Mouse (Mus musculus) erythroblast, embryonic 14.5 days (primary cell): ENCODE measurements around the gene 2610028H24Rik. TPM values are rescaled to one million over a fixed set of nuclear protein-coding genes. Genes with fewer than 3 reads are reported as not detected.

ENCODE experiments used
- H3K27me3 ChIP-seq: 2 replicates; pipeline ENCODE4 v1.6.1; 2012; ENCODE audit warnings: inconsistent platforms; ENCODE audit not compliant: control insufficient read depth
- H3K36me3 ChIP-seq: 2 replicates; pipeline ENCODE4 v1.6.1; 2012; ENCODE audit warnings: mild to moderate bottlenecking, inconsistent platforms; ENCODE audit not compliant: control insufficient read depth
- H3K4me1 ChIP-seq: 2 replicates; pipeline ENCODE4 v1.6.1; 2012; ENCODE audit warnings: inconsistent platforms; ENCODE audit not compliant: control insufficient read depth
- H3K4me3 ChIP-seq: replicated peaks from 2 replicates; pipeline ENCODE3; 2012; ENCODE audit warnings: moderate library complexity, mild to moderate bottlenecking, inconsistent platforms
- H3K9me3 ChIP-seq: 2 replicates; pipeline ENCODE4 v1.6.1; 2012; ENCODE audit warnings: low read length, inconsistent platforms, mixed read lengths; ENCODE audit not compliant: control insufficient read depth
- GATA1 ChIP-seq: IDR thresholded peaks from 2 replicates; pipeline ENCODE4 v1.6.1; 2012; ENCODE audit warnings: low read length, inconsistent platforms, mixed read lengths
- TAL1 ChIP-seq: IDR thresholded peaks from 3 replicates; pipeline ENCODE4 v1.6.1; 2012; ENCODE audit warnings: low read length, inconsistent platforms, mixed read lengths
- polyA plus RNA-seq: library from polyadenylated mRNA; stranded (reverse); fragments of >175 nt; gene quantifications from 2 replicates; pipeline ENCODE4 v1.2.3, GENCODE M21; 2012

2610028H24Rik gene
- polyA plus RNA-seq, 1 experiment: not detected

DNA sequence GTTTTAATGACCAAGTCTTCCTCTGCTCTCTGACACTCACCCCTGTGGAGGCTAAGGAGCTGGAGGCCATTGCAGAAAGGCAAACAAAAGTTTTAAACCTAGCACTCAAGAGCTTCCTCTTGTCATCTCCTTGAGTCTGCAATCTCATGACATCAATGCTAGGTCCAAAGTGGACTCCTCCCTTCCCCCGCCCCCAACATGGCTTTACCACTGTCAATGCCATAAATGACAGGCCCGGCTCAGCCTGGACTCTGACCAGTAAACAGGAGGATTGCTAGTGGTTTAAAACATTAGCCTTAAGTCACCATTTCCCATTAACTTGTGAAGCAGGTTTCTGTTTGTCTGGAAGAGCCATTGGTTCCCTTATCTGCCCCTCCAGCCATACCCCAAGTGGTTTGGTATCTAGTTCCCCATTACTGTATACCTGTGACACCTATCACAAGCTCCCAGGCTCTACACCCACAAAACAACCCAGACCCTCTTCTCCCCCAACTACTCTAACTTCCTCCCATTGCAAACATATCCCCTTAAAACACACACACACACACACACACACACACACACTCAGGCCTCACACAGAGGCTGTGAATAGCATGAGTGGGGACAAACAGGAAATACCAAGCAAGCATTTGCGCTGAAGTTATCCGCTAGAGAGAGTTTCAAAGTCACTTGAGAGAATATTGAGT, 2.7 kb upstream of the 2610028H24Rik start:
- Histone ChIP-seq H3K4me3 (no peak overlapping the region), H3K4me1 (peaks cover 44% of the 10 kb centered on the region)
- TF ChIP-seq TAL1 (no peak), GATA1 (no peak)

DNA sequence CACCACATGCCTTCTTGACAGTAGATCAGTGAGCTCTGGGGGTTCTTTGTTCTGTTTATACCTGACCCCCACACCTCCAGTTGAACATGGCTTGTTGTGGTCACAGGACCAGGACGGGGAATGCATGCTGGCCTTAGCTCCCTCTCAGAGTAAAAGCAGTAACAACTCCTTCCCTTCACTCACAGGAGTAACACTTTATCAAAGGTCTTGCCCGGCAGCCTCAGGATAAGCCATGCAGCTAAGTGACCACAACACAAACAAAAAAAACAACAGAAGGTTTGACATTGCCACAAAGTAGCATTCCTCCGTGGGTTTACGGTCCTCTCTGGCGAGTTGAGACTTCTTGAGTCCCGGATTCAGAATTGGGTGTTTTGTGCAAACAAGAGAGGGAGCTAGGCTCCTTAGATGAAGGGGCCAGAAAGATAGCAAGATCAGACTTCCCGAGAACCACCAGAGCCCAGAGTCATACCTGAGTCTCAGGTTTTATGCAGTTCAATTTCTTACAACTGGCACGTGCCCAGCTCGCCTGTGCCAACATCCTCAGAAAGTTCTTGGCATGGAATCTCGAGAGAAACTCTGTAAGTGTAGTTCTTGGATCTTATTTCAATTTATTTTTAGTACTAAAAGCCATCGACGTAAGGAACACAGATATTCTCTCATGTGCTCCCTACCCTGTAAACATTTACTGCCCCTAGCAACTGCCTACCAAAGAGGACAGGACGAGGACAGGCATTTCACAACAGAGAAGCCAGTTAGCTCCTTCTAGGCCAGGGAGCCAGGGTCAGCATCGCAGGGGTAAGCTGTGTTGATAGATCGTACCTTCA, 1.3 kb upstream of the 2610028H24Rik start:
- H3K4me1 ChIP-seq: peaks cover 38% of the 10 kb centered on the region
- TF ChIP-seq TAL1: no peak
- TF ChIP-seq GATA1: no peak
- H3K4me3 ChIP-seq: no peak overlapping the region
- H3K9me3 ChIP-seq: no peaks in the 10 kb centered on the region
- no peaks in the 10 kb centered on the region for H3K36me3 ChIP-seq
- no peaks in the 10 kb centered on the region for H3K27me3 ChIP-seq

More for the DNA sequence above, 2.7 kb upstream of the 2610028H24Rik start:
- no peaks in the 10 kb centered on the region for H3K9me3 ChIP-seq
- H3K36me3 ChIP-seq: peaks cover 5% of the 10 kb centered on the region
- no peaks in the 10 kb centered on the region for H3K27me3 ChIP-seq

DNA sequence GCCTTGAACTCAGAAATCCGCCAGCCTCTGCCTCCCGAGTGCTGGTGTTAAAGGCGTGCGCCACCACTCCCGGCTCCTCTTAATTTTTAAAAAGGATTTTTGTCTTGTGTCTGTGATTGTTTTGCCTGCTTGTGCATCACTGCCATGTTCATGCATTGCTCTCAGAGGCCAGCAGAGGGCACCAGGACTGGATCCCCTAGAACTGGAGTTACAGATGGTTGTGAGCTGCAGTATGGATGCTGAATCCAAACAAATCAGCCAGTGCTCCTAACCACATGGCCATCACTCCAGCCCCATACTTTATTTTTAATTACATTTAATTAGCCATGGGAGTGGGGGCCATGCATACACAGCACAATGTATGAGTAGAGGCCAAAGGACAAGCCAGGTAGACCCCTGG, 6.4 kb downstream of the 2610028H24Rik start:
- peaks cover 16% of the 10 kb centered on the region for H3K9me3 ChIP-seq
- H3K27me3 ChIP-seq: no peaks in the 10 kb centered on the region
- H3K4me1 ChIP-seq: no peaks in the 10 kb centered on the region
- H3K36me3 ChIP-seq: peaks cover 2% of the 10 kb centered on the region
- H3K4me3 ChIP-seq: no peak overlapping the region
- TF ChIP-seq TAL1: no peak
- no peak for TF ChIP-seq GATA1

DNA sequence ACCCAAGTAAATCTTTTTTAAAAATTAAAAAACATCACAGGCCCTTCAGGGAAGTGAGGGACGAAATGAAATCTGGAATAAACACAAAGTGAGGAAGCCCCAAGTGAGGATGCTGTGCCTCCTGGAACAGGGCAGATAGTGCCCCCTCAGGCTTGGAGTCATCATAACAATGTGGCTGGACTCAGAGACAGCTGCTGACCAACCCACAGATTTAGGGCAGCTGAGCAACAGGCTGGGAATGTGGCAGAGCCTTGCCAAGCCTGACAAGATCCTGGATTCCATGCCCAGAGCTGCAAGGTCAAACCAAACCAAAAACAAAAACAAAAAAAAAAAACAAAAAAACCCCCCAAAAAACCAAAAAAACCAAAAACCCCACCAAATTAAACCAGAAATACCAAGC, 12.4 kb downstream of the 2610028H24Rik start:
- Histone ChIP-seq H3K27me3 (no peaks in the 10 kb centered on the region), H3K4me1 (no peaks in the 10 kb centered on the region), H3K36me3 (peaks cover 24% of the 10 kb centered on the region), H3K9me3 (peaks cover 18% of the 10 kb centered on the region), H3K4me3 (no peak overlapping the region)
- no peak for TF ChIP-seq TAL1

DNA sequence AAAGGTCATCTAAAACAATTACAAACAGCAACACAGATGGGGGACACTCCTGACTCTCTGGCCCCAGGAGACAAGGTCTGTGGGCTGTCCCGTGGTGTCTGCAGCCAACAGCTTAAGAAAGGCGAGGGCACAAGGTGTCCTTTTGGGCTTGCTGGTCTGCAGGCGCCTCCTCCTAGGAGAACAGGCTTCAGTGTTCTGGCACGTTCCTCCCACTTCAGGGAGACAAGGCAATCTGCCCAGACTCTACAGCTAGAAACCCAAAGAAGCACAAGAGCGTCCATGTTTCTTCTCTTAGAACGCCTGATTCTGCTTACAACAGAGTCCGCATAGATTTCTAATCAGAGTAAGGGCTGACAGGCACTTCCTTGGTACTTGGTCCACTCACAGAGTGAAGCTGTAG, 13.4 kb downstream of the 2610028H24Rik start:
- no peaks in the 10 kb centered on the region for H3K4me1 ChIP-seq
- H3K9me3 ChIP-seq: peaks cover 18% of the 10 kb centered on the region
- H3K36me3 ChIP-seq: peaks cover 24% of the 10 kb centered on the region
- H3K4me3 ChIP-seq: no peak overlapping the region
- no peaks in the 10 kb centered on the region for H3K27me3 ChIP-seq
- TF ChIP-seq TAL1 (no peak), GATA1 (no peak)

DNA sequence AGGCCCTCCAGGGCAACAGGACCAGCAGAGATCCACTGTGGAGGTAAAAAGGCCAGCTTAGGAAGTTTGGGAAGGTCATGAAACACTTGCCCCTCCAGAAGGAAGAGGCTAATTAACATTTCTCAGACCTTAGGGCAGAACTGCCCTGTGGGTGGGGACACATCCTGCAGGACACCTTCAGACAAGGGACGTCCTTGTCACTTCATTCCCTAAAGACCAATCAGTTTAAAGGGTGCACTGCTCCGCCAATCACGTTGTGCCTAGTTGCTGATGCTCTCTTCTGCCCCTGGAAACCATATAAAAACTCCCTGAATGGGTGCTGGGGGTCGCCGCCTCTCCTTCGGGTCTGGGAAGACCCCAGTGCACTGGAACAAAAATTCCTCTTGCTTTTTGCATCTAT, 13.8 kb downstream of the 2610028H24Rik start:
- no peaks in the 10 kb centered on the region for H3K27me3 ChIP-seq
- peaks cover 24% of the 10 kb centered on the region for H3K36me3 ChIP-seq
- peaks cover 18% of the 10 kb centered on the region for H3K9me3 ChIP-seq
- H3K4me3 ChIP-seq: no peak overlapping the region
- TF ChIP-seq TAL1 (no peak), GATA1 (no peak)
- H3K4me1 ChIP-seq: peaks cover 2% of the 10 kb centered on the region

DNA sequence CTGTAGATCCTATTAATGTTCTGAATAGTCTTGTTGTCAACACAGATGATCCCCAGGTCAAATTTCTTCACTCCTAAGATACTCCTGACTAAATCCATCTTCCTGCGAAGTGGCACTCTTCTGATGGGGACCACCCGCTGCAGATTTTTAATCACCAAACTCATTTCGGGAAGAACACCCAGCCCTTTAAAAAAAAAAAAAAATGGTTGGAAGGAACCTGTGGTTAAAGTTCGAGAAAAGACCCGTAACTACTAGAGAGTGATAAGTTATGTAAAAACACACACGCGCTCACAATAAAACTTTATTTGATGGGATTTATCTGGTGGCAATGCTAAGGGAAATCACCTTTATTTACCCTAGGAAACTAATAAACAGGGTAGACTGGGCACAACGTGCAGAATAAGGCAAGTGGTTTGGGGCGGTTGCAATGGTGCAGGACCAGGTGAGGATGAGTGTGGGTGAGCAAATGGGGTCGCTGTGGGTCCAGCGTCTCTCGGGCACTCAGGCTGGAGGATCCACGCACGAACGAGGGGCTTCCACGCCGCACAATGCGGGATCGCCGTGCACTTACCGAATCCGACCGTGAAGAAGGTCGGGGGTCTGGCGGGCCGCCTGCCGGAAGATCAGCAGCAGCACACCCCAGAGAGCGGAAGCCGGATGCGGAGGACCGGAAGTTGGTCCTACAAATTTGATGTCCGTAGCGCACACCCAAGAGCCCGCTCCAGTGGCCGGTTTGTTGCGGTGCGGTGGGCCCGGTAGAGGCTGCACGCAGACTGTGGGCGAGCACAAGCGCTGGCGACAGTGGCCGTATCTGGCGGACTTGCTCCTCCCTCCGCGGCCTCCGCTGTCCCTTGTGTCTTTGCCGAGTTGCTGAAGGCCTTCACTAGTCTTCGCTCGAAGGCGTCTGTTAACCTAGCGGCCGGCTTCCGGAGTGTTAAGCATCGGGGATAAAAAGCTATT, 19.6 kb downstream of the 2610028H24Rik start, which contains the start of the genes Mcm3ap and Ybey:
Gene Mcm3ap, plus strand, starts transcription at position 725 of the 960 bp plus-strand sequence.
Gene Ybey, minus strand, starts transcription at position 912 of the 960 bp plus-strand sequence.
- H3K4me1 ChIP-seq: peaks cover 34% of the 10 kb centered on the region
- H3K4me3 ChIP-seq: peak within 1 kb of the TSS; percentile 97
- H3K36me3 ChIP-seq: peaks cover 43% of the 10 kb centered on the region
- H3K27me3 ChIP-seq: no peaks in the 10 kb centered on the region
- TF ChIP-seq GATA1 (no peak), TAL1 (no peak)
- H3K9me3 ChIP-seq: no peaks in the 10 kb centered on the region

DNA sequence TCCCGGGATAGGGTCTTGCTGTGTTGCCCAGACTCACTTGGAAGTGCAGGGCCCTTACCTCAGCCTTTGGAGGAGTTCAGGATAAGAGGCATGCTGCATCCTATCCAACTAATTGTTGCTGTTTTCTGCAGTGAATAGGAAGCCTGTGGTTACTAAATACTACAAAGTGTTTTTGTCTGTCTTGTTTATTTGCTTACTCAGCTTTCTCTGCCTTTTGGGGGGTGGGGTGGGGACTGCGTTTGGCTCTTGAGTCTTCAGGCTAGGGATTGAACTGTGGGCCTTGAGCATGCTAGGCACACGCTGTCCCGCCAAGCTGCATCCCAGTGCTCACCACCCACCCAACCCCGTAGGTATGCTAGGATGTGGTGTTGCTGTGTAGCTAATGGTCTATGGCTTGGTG, 24.9 kb downstream of the 2610028H24Rik start:
- H3K27me3 ChIP-seq: no peaks in the 10 kb centered on the region
- peaks cover 84% of the 10 kb centered on the region for H3K36me3 ChIP-seq
- no peak overlapping the region for H3K4me3 ChIP-seq
- no peaks in the 10 kb centered on the region for H3K9me3 ChIP-seq
- peaks cover 28% of the 10 kb centered on the region for H3K4me1 ChIP-seq
- TF ChIP-seq TAL1: no peak
- no peak for TF ChIP-seq GATA1

DNA sequence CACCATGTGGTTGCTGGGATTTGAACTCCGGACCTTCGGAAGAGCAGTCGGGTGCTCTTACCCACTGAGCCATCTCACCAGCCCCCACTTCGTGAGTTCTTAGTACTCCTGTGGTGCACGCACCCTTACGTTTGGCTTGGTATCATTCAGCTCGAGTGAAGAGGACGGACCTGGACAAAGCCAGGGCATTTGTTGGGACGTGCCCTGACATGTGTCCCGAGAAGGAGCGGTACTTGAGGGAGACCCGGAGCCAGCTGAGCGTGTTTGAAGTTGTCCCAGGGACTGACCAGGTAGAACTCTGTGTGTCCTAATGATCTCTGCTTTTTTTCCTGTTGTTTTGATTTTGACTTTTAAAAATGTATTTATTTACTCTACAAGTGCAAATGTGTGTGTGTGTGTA, 32.0 kb downstream of the 2610028H24Rik start:
- no peak overlapping the region for H3K4me3 ChIP-seq
- no peaks in the 10 kb centered on the region for H3K27me3 ChIP-seq
- H3K4me1 ChIP-seq: no peaks in the 10 kb centered on the region
- no peaks in the 10 kb centered on the region for H3K9me3 ChIP-seq
- TF ChIP-seq GATA1 (no peak), TAL1 (no peak)
- peaks cover 98% of the 10 kb centered on the region for H3K36me3 ChIP-seq
